Mouse (Mus musculus): ENCODE results near the gene Steap2.

Steap2 gene

GRCm38 (mm10) chr5:5668920-5669319, 25.5 kb downstream of the Steap2 start:
- in situ Hi-C loops (cut with MboI; ENCODE audit: unreplicated experiment in 2 of 2): no loop called here

GRCm38 (mm10) chr5:5664371-5664926, 29.9 kb downstream of the Steap2 start:
- in situ Hi-C loops (cut with MboI; ENCODE audit: unreplicated experiment in 2 of 2): no loop called here

- in situ Hi-C loops (cut with MboI; ENCODE audit: unreplicated experiment in 2 of 2): no loop called here
Measured at GRCm38 (mm10) chr5:5663655-5664370, 30.6 kb downstream of the Steap2 start, which contains the start of gene Cfap69. Cfap69 (minus strand) TSS chr5:5664239.

- in situ Hi-C loops (cut with MboI; ENCODE audit: unreplicated experiment in 2 of 2): no loop called here
Measured at GRCm38 (mm10) chr5:5663057-5663456, 31.3 kb downstream of the Steap2 start.

- in situ Hi-C loops (cut with MboI; ENCODE audit: unreplicated experiment in 2 of 2): no loop called here
Measured at GRCm38 (mm10) chr5:5658680-5659079, 35.7 kb downstream of the Steap2 start.

- in situ Hi-C loops (cut with MboI; ENCODE audit: unreplicated experiment in 2 of 2): no loop called here
Measured at GRCm38 (mm10) chr5:5657932-5658331, 36.4 kb downstream of the Steap2 start.

GRCm38 (mm10) chr5:5648817-5649569, 45.4 kb downstream of the Steap2 start:
- in situ Hi-C loops (cut with MboI; ENCODE audit: unreplicated experiment in 2 of 2): no loop called here

- in situ Hi-C loops (cut with MboI; ENCODE audit: unreplicated experiment in 2 of 2): no loop called here
Measured at GRCm38 (mm10) chr5:5646173-5646572, 48.2 kb downstream of the Steap2 start.

- in situ Hi-C loops (cut with MboI; ENCODE audit: unreplicated experiment in 2 of 2): no loop called here
Measured at GRCm38 (mm10) chr5:5638496-5638895, 55.9 kb downstream of the Steap2 start.

GRCm38 (mm10) chr5:5625491-5625890, 68.9 kb downstream of the Steap2 start:
- in situ Hi-C loops (cut with MboI; ENCODE audit: unreplicated experiment in 2 of 2): no loop called here

- in situ Hi-C loops (cut with MboI; ENCODE audit: unreplicated experiment in 2 of 2): no loop called here
Measured at GRCm38 (mm10) chr5:5618329-5618728, 76.0 kb downstream of the Steap2 start.

Data from v-Abl transformed pro-B cells (cell line).